Mouse (Mus musculus) retina, postnatal 1 day (tissue): ENCODE data around the gene Ifitm7.
"Not testable (repeated sequence)": the region's sequence is repeated elsewhere in the genome, so short reads cannot be mapped to it uniquely, and the experiment has no call there.

Source experiments
- DNase-seq: peaks from one replicate; pipeline ENCODE4 v3.0.0-alpha.2; 2012

The Ifitm7 gene

GRCm38 (mm10) chr16:13976358-13976896 is 10.3 kb downstream of the Ifitm7 start:
- DNase-seq: not testable (repeated sequence)

- no peak for DNase-seq
Observed at GRCm38 (mm10) chr16:13972051-13972450, 14.6 kb downstream of the Ifitm7 start.

- DNase-seq: no peak
Observed at GRCm38 (mm10) chr16:13969096-13969495, 17.6 kb downstream of the Ifitm7 start.

GRCm38 (mm10) chr16:13962053-13962452 is 24.6 kb downstream of the Ifitm7 start:
- no peak for DNase-seq

GRCm38 (mm10) chr16:13951245-13951644 is 35.4 kb downstream of the Ifitm7 start:
- DNase-seq: no peak

GRCm38 (mm10) chr16:13946306-13946705 is 40.4 kb downstream of the Ifitm7 start:
- no peak for DNase-seq

GRCm38 (mm10) chr16:13945153-13945552 is 41.5 kb downstream of the Ifitm7 start:
- DNase-seq: no peak

- no peak for DNase-seq
Observed at GRCm38 (mm10) chr16:13944752-13945151, 41.9 kb downstream of the Ifitm7 start.

- no peak for DNase-seq
Observed at GRCm38 (mm10) chr16:13944178-13944577, 42.5 kb downstream of the Ifitm7 start.

GRCm38 (mm10) chr16:13940847-13941395 is 45.8 kb downstream of the Ifitm7 start:
- DNase-seq: no peak

- DNase-seq: peak; percentile 82
Observed at GRCm38 (mm10) chr16:13940139-13940846, 46.4 kb downstream of the Ifitm7 start.
